Mouse (Mus musculus): Measurements from ENCODE around the gene Lct. TPM values are rescaled to one million over a fixed set of nuclear protein-coding genes. Genes with fewer than 3 reads are reported as not detected.

The Lct gene
- polyA plus RNA-seq, 1 experiment from 2014 or later, result 0.10 TPM

DNA sequence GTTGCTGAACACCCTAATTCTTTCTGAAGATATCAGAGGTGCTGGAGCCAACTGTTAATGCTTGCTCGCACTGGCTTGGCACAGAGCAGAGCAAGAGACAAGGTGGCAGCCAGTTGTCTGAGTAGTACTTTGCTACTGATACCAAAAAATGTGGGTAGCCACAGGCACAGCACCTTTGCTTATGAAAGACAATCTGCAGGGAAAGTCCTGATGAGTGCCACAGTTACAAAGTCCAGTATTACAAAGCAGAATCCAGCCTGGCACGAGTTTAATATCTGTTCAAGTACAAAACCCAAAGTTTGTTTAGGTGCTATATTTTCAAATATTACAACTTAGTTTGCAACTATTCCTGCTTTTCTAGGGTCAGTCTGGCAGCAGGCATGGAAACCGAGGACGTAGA lies 92.9 kb downstream of the Lct start:
- Histone ChIP-seq H3K4me1 (no peaks in the 10 kb centered on the region), H3K4me2 (no peak overlapping the region), H3K4me3 (no peak overlapping the region), H3K9me3 (no peaks in the 10 kb centered on the region), H3K27ac (no peak overlapping the region), H3K9ac (no peak overlapping the region), H3K27me3 (replicated peaks) (no peaks in the 10 kb centered on the region), H3K36me3 (replicated peaks) (peaks cover 51% of the 10 kb centered on the region)
- 95% methylated on average over 4 of the region's 4 CpGs for WGBS
- ATAC-seq (replicated peaks), result no peak

Other genes starting within 250 kb of the Lct start
- 2.9 and 3.1 TPM in 2 replicates for gene Zranb3, start 225.3 kb downstream of the Lct start, polyA plus RNA-seq (2015; fragmentation: Nextera tagmentation; extraction: Ambion mirVana)
- gene R3hdm1, start 225.0 kb downstream of the Lct start, polyA plus RNA-seq (2015; fragmentation: Nextera tagmentation; extraction: Ambion mirVana), result 80.5 and 93.0 TPM in 2 replicates
- 81.6 and 83.6 TPM in 2 replicates for gene Ubxn4, start 84.4 kb downstream of the Lct start, polyA plus RNA-seq (2015; fragmentation: Nextera tagmentation; extraction: Ambion mirVana)
- 52.6 and 59.2 TPM in 2 replicates for gene Mcm6, start 31.3 kb upstream of the Lct start, polyA plus RNA-seq (2015; fragmentation: Nextera tagmentation; extraction: Ambion mirVana)
- 105 and 106 TPM in 2 replicates for gene Dars, start 89.0 kb upstream of the Lct start, polyA plus RNA-seq (2015; fragmentation: Nextera tagmentation; extraction: Ambion mirVana)

Data from midbrain, embryonic 15.5 days (tissue).